Mouse (Mus musculus) testis, adult 2 months (tissue): ENCODE measurements around the gene Ints7.

Experiments used
- CTCF ChIP-seq: fragments of 200-500 bp; IDR thresholded peaks from 2 replicates; pipeline ENCODE4 v1.5.1; 2012; ENCODE audit warnings: low read depth, mild to moderate bottlenecking, inconsistent platforms, low read length, moderate library complexity; ENCODE audit not compliant: control insufficient read depth, insufficient read depth, insufficient replicate concordance
- POLR2A ChIP-seq: fragments of 200-500 bp; IDR thresholded peaks from 2 replicates; pipeline ENCODE4 v1.6.1; 2012; ENCODE audit warnings: low read depth, mild to moderate bottlenecking, inconsistent platforms, low read length, moderate library complexity; ENCODE audit not compliant: control insufficient read depth

DNA sequence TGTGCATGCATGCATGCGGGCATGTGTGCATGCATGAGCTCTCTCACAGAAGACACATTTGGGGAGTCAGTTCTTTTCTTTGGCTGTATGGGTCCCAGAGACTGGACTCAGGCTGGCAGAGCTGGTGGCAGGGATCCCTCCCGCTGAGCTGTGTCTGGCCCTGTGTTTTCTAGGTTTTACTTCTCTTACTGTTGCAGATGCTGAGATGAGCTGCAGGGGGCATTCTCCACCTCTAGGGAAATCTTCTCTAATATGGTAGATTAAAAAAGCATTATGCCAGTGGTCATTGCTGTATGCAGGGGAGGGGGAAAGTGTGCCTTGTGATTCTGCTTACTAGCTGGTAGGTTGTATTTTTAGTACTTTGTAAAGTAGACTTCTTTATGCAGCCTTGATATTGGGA, 10.3 kb downstream of the Ints7 start:
- TF ChIP-seq CTCF (no peak), POLR2A (no peak)
